Mouse (Mus musculus) CH12F3 (cell line): Measurements from ENCODE around the gene Sh2d3c.

Experiments used
- in situ Hi-C: fragments of 300-500 bp; cut with MboI; formaldehyde crosslinking; loops from 2 replicates; pipeline ENCODE4 v1.14.3; 2020; ENCODE audit warnings: low sequenced_read_pairs

Sh2d3c gene

DNA sequence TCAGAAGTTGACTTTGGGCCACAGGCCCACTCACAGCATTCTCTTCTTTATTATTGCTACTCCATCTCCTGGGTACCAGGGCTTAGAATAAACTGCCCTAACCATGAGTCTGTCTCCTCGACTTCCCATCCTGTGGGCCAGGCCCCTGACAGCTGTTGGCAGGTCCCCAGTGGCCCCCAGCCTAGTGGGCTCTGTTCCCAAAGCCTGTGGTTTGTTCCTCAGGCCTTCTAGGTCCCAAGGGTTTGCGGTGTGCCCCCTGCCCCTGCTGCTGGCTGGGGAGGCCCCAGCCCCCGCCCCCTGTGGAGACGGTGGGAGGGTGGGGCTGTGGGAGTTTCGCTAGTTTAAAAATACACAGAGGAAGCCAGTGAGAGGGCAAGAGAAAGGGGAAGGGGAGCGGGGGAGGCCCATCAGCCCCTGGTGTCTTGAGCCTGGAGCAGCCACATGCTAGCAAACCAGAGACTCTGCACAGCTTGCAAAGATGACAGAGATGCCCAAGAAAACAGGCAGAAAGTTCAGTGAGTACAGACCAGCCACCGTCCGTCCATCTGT lies at the start of gene Sh2d3c:
Gene Sh2d3c (plus strand): TSS at position 375 of the 549 bp plus-strand sequence.
- in situ Hi-C loops = no loop called here

DNA sequence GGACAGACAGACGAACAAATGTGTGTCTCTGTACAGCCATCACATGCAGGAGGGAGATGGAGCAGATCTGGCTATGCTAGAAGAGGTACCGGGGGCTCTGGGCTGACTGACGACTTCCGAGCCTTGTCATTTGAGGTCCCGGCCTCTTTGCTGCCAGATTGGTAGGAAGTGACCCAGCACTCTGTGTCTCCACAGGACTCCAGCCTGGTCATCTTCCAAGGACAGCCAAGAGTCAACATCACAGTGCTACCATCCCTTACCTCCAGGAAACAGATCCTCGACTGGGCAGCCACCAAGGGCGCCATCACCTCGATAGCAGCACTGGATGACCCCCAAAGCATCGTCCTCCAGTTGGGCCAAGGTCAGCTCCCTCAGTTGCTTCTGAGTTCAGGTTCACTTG lies 49.7 kb upstream of the Sh2d3c start:
- in situ Hi-C loops = no loop called here

DNA sequence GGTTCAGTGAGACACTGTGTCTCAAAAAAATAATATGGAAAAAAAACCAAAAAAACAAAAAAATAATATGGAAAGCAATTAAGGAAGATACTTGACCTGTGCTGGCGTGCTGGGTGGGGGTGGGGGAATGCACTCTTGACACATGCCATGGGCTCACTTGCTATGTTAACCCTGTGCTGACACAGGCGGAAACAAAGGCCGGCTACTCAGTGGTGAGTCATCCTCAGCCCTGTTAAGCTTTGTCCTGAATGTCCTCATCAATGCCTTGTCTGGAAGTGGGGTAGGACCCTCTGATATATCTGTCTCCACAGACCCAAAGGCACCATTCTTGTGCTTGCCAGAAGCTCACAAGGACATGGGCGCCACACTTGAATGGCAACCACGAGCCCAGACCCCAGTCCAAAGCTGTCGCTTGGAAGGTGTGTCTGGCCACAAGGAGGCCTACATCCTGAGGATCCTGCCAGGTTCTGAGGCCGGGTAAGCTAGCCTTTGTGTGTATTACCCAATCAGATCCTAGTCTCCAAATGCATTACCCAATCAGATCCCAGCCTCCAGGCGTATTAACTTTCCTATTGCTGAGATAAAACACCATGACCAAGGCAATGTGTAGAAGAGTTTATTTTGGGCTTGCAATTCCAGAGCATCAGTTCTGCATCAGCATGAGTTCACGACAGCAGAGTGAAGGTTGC lies 48.8 kb upstream of the Sh2d3c start:
- in situ Hi-C loops = no loop called here

DNA sequence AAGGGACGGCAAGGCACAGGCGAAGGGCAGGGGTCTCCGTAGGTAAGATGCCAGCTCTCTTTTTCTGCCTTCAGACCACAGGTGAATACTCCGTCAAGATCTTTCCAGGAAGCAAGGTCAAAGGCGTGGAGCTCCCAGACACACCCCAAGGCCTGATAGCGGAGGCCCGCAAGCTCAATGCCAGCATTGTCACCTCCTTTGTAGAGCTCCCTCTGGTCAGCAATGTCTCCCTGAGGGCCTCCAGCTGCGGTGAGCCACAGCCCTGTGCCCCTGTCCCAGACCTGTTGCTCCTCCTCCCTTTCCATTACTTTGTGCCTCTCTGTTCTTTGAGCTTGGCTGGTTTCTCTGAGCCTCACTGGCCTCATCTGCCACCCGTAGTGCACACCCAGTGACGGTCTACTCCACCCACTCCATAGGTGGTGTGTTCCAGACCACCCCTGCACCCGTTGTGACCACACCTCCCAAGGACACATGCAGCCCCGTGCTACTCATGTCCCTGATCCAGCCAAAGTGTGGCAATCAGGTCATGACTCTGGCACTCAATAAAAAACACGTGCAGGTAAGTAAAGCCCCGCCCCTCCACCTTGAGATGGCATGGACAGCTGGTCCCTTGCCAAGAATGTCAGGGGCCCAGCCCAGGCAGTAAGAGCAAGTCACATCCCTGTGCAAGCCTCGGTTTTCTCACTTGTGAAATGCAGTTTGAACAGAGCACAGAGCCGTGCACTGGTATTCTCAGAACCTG lies 47.5 kb upstream of the Sh2d3c start:
- in situ Hi-C loops = no loop called here

DNA sequence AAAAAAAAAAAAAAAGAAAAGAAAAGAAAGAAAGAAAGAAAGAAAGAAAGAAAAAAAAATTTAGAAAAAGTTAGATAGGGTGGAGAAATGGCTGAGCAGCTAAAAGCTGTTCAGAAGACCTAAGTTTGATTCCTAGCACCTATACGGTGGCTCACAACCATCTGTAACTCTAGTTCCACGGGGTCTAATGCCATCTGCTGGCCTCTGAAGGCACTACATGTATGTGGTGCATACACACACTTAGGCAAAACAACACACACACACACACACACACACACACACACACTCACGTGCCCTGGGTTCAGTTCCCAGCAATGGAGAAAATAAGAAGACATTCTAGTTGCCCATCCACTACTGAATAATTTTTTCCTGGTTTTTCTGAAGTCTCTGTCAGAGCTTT lies 44.0 kb upstream of the Sh2d3c start:
- in situ Hi-C loops = no loop called here

DNA sequence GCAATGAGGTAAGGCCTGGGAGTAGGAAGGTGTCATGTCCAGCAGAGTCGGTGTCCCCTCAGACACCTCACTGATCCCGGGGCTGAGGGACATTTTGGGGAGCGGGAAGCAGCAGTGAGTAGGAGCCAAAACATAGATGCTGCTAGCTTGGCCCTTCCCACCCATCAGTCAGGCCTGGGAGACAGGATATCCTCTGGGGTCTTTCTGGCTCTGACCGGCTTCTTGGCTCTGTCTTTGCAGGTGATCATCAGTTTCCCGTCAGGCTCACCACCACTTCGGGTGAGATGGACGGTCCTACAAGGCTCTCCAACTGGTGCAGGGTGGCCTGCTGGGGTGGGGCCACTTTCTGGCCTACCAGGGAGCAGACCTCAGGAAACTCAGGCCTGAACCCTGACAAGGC lies 43.2 kb upstream of the Sh2d3c start:
- in situ Hi-C loops = no loop called here

DNA sequence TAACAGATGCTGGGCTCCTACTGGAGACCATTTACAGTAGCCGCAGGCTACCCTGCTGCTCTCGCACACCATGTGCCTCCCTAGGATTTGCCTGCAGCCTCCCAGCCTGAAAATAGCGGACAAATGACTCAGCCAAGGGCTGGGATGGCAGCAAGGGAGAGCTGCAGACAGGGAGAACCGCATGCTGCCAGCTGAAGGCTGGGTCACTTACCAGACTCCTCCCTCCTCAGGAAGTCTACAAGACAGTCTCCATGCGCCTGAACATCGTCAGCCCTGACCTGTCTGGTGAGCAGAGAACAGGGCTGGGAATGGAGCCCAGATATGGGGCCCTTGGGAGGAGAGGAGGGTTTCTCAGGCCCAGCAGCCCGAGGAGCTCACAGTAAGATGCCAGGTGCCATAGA lies 40.8 kb upstream of the Sh2d3c start:
- in situ Hi-C loops = loop anchor here (5.0 kb wide), 1 partner anchor 48 kb away; no protein-coding TSS in a partner anchor

DNA sequence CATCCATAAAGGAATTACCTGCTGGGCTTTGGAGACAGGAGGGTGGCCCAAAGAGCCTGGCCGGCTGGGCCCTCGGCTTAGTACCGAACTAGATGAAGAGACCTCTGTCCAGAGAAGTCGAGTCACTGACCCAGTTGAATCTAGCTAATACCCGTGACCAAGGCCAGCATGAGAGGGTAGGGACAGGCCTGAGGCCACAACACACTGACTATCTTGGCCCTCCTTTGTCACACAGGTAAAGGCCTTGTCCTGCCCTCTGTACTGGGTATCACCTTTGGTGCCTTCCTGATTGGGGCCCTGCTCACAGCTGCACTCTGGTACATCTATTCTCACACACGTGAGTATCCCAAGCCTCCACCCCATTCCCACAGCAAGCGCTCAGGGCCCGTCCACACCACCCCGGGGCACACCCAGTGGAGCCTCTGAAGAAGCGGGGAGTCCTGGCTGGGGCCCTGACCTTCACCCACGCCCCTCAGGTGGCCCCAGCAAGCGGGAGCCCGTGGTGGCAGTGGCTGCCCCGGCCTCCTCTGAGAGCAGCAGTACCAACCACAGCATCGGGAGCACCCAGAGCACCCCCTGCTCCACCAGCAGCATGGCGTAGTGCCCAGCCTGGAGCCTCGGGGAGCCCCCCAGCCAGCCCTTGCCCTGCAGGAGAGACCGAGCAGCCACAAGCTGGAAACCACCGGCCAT lies 39.7 kb upstream of the Sh2d3c start:
- in situ Hi-C loops = loop anchor here (5.0 kb wide), 1 partner anchor 49 kb away; no protein-coding TSS in a partner anchor

DNA sequence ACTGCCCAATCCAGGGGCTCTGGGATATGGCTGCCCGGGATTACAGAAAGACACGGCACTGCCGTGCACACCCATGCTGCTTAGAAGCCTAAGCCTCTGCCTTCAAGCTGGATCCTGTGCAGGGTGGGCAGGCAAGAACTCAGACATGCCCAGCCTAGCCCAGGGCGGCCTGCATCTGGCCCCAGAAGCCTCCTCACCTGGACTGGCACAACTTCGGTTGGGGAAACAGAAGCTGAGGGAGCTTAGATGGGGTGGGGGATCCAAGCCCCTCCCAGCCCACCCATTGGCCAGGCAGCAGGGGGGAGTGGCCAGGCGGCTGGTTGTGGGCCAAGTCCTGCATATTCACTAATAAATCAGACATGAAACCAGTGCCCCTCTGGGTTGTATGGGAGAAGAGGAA lies 39.1 kb upstream of the Sh2d3c start:
- in situ Hi-C loops = loop anchor here (5.0 kb wide), 1 partner anchor 49 kb away; no protein-coding TSS in a partner anchor

DNA sequence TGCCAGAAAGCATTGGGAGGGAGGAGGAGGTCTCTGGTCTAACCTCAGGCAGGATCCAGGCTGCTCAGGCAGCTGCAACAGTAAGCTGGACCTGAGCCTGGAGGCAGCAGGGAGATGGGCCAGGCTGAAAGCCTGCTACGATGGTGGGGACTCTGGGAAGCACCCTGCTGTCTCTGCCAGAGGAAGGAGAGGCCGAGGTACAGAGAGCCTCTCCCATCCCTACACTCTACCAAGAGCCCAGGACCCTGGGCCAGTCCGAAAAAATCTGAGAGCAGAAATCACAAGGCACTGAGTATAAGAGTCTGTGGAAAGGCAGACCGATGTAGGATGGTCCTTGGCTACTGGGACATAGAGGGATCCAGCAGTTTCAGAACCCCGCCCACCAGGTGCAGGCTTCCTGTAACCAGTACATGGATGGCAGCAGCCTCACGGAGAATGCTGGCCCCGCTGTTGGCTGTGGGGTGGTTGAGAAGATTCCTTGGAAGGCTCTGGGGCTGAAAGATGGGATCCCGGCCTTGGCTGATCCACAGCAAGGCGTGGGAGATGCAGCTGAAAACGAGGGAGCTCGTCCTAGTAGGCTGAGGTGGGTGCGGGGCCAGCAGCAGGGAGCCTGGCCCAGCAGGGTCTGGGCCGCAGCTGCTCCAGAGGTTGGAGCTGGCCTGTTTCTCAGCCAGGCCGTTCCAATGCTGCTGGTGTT lies 38.0 kb upstream of the Sh2d3c start:
- in situ Hi-C loops = loop anchor here (5.0 kb wide), 1 partner anchor 51 kb away; no protein-coding TSS in a partner anchor

DNA sequence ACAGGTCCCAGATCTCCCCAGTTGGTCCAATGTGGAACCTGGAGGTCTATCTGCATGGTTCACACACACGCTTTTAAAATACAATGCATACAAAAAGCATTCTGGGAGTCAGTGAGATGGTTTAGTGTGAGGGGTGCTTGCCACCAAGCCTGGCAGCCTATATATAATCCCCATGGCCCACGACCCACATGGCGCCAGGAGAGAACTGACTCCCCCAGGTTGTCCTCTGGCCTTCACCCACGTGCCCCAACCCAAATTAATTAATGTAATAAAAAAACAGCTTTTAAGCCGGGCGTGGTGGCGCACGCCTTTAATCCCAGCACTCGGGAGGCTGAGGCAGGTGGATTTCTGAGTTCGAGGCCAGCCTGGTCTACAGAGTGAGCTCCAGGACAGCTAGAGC lies 37.2 kb upstream of the Sh2d3c start:
- in situ Hi-C loops = loop anchor here (5.0 kb wide), 1 partner anchor 51 kb away; no protein-coding TSS in a partner anchor

DNA sequence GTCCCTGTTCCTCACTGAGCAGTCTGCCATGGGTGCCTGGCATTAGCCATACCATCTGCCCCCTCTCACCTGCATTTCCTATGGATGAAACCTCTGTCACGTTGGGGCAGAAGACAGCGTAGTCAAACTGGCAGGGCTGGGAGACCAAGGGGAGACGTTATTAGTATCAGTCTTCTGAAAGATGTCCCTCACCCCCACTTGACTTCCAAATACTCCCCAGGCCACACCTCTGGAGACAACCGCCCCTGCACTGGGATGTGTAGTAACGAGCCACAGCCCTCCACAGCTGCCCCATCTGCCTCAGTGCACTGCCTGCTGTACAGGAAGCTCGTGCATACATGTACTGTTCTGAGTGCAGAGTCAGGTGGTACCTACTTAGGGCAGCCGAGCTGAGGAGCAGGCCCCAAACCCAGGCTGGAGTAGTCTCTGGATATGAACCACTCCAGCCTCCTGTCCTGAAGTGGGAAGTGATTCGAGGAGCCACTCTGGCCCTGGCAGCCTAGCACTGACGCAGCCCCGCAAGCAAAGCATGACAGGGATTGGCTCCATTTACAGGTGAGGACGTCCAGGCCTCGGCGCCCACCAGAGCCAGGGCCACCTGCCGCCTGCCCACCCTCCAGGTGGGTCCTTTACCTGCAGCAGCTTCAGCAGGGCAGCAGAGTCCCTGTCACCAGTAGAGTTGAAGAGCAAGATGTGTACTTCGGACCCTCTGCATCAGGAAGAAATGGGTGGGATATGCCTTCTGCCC lies 36.0 kb upstream of the Sh2d3c start:
- in situ Hi-C loops = loop anchor here (5.0 kb wide), 1 partner anchor 53 kb away; no protein-coding TSS in a partner anchor

DNA sequence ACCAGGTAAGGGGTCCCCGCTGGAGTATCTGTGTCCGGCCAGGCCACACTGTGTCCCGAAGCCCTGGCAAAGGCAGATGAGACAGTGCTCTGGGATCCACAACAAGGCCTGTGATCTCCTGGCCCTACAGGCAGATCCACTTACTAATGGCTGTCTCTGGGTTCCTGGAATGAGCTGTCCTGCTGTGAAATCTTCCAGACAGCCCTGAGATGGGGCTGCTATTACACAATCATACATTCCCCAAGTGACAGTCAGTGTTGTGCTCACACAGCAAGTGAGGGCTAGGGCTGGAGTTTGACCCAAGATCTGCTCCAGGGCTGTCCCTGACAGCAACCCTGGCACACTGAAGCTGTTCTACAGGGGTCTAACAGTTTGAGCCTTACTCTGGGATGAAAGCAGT lies 35.0 kb upstream of the Sh2d3c start:
- in situ Hi-C loops = no loop called here

DNA sequence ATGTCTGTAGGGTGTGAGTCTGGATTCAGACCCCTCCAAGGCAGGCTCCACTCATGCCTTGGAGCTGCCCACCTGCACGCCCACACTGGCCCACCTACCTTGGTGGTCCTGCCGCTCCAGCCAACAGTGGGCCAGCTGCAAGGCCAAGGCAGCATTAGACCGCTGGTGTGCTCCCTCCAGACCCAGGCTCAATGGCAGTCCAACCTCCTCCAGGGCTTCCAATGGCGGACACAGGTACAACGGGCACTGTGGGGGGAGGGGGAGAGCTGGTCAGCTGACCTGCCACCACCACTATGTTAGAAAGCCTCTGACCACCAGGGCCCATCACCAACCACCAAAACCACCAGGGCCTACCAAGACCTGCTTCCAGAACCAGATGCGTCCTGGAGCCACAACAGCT lies 34.2 kb upstream of the Sh2d3c start:
- in situ Hi-C loops = no loop called here

DNA sequence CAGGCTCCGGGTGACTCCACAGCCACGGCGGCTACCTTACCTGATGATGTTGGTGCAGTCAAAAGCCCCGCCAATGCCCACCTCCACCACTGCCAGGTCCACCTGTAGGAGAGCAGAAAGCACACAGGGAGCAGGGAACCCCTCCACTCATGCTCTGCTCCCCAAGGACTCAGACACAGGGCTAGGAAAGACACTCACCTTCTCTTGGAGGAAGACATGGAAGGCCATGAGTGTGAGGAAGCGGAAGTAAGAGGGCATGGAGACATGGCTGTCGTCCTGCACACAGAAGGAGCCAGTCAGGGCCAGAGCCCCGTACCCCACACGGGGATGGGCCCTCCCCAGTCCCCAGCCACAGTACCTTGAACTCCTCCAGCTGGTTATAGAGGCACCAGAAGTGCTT lies 33.3 kb upstream of the Sh2d3c start:
- in situ Hi-C loops = no loop called here

DNA sequence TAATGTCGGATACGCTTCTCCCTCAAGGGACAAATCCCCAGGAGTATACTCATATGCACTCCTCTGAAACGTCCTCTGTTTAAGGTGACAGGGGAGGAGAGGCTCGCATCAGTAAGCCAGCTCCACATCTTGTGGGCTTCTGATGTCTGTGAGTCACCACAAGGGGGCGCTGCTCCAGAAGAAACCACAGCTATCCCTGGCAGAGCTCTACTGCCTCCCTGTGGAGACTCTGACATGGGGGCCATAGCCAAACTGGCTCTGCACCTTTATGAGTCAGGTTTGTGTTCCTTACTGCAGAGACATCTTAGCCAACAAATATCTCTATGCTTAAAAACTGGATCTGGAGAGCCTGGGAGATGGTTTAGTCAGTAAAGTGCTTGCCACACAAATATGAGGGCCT lies 31.4 kb upstream of the Sh2d3c start:
- in situ Hi-C loops = no loop called here

DNA sequence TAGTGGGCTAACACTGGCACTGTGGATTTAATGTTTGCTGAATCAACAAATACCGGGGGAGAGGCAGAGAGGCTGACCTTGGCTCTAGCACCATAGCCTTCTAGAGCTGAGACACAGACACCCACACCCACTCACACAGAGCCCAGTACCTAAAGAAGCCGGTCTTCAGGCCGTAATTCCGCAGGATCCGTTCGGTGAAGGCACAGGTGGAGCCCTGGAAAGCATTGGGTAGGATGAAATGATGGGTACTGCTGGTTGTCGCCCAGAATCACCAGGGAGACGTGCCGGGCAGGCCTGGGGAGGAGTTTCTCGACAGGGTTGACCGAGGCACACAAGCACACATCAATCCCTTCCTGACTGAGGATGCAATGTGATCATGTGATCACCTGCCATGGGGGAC lies 29.8 kb upstream of the Sh2d3c start:
- in situ Hi-C loops = no loop called here

DNA sequence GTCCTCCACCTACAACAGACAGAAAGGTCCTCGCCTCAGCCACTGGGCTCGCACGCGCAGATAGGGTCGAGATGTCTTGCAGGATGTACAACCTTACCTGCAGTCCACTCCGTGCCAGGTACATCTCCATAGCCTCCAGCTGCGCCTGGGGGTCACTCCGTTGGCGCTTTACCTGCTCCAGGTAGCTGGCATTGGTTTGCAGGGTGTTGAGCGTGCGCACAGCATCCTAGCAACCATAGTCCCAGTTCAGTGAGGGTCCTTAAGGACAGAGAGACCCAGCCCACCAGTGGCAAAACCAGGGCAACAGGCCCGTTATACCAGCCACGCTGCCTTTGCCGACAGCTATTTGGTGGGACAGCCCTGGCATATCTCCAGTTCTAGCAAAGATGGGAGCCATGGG lies 28.4 kb upstream of the Sh2d3c start:
- in situ Hi-C loops = no loop called here

DNA sequence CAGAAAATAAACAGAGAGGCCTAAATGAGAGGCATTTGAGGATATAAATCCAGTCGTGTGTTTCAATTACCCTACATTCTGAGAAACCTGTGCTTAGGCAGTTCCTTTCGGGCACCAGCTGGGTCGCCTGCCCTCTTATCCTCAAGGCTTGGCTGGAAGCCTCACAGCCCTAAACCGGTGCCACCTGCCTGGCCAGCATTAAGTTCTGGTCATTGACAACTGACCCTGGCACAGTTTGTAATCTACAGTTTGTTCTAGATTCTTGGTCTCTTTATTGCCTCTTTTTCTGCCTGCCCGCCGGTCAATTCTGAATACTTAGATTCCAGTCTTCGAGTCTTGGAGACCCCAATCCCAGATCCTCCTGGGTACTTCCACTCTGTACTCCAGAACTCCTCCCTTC lies 27.6 kb upstream of the Sh2d3c start:
- in situ Hi-C loops = no loop called here

DNA sequence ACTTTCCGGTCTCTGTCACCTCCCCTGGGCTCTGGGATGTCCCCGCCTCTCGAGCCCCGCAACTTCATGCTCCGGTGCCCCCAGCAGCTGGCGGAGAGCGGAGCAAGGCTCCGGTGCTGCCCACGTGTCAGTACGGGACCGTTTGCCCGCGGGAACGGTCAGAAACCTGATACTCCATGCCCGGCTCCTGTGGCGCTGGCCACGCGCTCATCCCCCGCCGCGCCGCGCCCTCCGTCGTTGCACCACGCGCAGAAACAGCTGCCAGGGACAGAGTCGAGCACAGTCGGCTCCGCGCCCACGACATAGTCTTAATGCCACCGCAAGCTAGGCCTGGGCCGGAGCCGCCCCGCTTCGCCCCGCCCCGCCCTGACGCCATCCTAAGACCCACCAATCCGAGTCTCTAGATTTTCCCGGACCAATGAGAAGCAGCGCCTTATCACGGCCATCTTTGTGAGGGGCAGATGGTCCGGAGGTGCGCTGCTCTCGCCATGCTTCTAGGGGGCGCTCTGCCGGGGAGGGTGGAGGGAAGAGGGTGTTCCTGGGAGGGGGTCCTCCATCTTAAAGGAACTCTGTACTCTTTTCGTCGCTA lies 26.9 kb upstream of the Sh2d3c start:
- in situ Hi-C loops = no loop called here
